Mouse (Mus musculus) layer of hippocampus, postnatal 14 days (tissue): ENCODE results near the gene Cmc1. TPM values are rescaled to one million over a fixed set of nuclear protein-coding genes. Genes with fewer than 3 reads are reported as not detected.
"Not testable (repeated sequence)": the region's sequence is repeated elsewhere in the genome, so short reads cannot be mapped to it uniquely, and the experiment has no call there.

Source experiments
- DNase-seq, 2 experiments: peaks; one replicate each; pipeline ENCODE4 v3.0.0; 2021 to 2022; ENCODE audit warnings: low spot score in 2 of 2, mixed read lengths in 1 of 2
- total RNA-seq, 2 experiments: library from RNA; stranded (reverse); gene quantifications; 2 replicates each; pipeline ENCODE4 v1.2.3; 2021

Cmc1 gene
- total RNA-seq, 2 experiments from 2014 or later, result 11.3 to 12.9 TPM

GRCm38 (mm10) chr9:118150429-118151220, 648 bp upstream of the Cmc1 start:
- no peak for DNase-seq

GRCm38 (mm10) chr9:118140356-118140755, 9.6 kb downstream of the Cmc1 start:
- DNase-seq, result not testable (repeated sequence)

- DNase-seq, result no peak
Measured at GRCm38 (mm10) chr9:118110360-118110710, 39.6 kb downstream of the Cmc1 start.

DNA sequence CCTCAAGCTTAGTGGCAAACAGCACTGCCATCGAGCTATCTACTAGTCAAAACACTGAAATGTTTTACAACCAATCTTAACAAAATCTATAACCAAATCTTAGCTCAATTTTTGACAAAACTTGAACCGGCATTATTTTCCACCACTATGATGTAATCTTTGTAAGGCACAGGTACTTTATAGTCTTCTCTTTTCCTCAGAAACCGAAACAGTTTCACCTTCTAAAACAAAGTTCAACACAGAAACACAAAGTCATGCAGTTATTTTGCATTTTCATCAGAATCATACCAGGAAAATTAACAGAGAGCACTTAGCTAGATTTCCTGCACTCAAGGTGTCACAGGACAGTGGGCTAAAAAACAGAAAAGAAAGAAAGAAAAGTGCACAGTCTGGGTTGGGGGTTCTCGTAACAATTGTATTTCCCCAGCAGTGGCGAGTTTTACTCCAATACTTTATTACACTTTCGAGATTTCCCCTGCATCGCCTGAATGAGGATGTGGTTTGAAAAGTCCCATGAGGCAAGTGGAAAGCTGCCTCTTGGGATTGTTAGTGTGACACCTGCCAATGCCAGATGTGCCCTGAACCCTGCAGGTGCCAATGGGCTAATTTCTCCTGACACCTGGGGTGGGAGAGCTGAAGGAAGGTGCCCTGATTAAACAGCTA, 40.1 kb downstream of the Cmc1 start:
- DNase-seq, result no peak

DNA sequence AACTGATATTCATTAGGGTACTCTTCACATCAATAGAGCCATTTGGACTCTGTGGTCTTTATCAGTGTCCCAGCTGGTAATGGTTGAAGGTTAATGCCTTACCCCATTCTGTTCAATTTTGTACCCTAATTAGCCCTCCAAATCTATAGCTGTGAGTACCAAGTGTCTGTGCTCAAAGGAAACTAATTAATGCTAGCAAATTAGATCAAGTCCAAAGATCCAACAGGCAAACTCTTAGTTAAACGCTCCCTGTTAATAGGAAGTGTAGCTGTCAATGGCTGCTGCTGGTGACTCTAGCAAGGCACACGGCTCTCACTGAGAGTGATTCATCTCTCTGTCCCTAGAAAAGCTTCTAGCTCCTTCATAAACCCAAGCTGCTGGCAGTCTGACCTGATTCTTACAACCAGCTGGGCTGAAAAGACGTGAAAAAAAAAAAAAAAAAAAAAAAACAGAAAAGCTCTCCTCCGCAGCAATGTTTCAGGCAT, 41.4 kb downstream of the Cmc1 start:
- no peak for DNase-seq

DNA sequence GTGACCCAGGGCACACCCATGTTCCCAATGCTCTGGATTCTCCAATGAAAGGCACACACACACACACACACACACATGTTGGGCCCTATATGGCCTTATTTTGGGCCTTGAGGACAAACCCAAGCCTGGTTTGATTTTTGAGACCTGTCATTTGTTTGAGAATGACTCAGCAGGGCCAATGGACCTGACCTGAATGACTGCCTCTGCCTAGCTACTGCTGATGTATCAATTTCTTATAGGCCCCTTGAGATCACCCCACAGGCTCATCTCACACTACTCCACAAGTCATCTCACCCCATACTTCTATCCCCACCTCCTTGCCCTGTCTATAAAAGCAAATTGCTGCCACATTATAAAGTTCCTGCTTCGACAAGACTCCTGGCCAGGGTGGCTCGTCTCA, 48.2 kb downstream of the Cmc1 start:
- DNase-seq, result no peak

DNA sequence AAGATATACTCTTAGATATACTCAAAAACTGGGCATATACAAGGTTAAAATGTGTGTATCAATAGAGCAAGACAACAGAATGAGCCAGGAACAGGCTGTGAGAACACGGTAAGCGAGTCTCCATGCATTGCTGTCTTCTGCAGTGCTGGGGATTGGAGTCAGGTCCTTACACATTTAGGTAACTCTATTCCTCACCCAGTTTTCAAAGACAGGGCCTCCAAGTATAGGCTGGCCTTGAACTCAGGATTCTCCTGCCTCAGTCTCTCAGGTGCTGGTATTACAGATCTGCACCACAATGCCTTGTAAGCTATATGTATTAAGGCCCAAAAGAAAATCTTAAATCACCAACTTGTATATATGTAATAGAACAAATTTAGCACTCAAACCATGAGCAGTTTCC, 49.5 kb downstream of the Cmc1 start:
- no peak for DNase-seq

- peak in 1 of 2 experiments; percentile 30 for DNase-seq
Measured at GRCm38 (mm10) chr9:118099395-118099794, 50.6 kb downstream of the Cmc1 start.

DNA sequence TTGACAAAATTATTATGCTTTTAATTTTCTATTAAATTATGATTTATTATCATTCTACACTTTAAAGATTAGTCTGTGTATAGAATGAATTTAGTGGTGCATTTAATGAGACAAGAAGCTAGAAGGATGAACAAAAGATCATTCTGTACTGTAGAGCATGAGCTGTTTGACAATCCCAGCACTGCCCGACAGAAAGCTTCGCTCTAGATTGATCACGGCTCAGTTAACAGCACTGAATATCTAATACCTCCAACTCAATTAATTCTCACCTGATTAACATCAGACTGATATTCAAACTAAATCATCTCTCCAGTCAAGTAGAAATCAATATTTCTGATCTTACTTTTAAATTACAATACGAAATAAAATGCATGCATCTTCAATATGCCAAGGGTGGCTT, 66.1 kb downstream of the Cmc1 start:
- DNase-seq, result no peak

DNA sequence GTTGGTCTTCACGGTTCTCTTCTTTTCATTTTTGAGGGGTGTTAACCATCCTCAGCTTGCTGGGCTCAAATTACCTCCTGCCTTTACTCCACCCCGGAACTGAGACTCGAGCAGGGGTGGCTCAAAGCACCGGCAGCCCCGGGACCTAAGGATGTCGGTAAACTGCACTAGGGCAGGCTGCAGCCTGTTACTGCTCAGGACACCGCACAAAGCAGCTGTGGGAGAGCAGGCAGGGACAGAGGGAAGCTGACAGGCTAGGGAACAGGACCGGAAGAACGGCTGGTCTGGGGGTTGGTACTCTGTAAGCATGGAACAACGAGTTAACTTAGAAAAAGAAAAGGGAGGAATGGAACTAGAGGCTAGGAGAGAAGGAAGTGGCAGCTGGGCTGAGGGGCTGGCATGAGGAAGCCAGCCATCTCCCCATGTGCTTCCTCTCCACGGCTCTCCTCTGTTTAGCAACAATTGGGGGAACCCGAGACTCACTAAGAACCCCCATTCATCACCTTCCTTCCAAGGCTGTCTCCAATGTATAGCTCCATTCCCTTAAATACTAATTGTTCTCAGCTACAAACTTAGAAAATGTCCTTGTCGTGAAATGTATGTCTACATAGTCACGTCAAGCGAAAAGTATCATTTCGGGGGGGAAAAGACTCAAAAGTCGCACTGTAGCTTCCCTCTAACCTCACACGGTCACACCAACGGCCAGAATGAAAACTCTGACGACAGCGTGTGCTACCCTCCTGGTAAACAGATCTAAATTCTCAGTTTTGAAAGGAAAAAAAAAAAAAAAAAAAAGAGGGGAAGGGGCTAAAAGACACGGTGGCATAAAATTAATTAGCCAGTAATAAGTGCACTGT, 67.2 kb downstream of the Cmc1 start:
- no peak for DNase-seq

DNA sequence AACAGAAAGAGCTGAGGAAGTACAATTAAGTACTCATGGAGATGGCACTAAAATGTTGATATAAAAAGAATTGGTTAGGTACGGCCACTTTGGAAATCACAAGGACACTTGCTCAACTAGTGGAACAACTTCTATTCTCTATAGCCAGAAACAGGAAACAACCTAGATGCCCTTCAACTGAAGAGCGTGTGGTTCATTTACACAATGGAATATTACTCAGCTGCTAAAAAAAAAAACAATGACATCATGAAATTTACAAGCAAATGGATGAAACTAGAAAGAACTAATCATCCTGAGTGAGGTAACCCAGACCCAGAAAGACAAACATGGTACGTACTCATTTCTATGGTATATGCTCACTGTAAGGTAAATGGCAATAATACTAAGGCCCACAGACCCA, 76.6 kb downstream of the Cmc1 start:
- no peak for DNase-seq

GRCm38 (mm10) chr9:118072101-118072500, 77.9 kb downstream of the Cmc1 start:
- no peak for DNase-seq

GRCm38 (mm10) chr9:118071337-118071736, 78.6 kb downstream of the Cmc1 start:
- DNase-seq, result no peak

DNA sequence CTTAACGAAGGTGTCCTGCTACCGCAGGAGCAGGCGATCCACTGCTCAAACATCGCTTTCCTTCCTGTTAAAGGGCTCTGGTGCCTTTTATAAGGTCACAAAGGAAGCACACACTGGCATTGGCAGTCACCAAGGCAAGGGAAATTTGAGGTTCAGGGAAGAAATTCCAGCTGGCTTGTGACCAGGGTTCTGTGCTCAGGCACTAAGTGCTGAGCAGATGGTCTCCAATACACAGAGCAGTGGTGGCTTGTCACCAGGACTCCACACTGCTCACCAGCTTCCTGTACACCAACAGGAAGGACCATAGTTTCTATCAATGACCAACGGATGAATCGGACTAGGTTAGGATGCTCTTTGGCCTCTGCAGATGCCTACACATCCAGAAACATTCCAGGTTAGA, 79.5 kb downstream of the Cmc1 start:
- peak in 1 of 2 experiments; percentile 18 for DNase-seq

DNA sequence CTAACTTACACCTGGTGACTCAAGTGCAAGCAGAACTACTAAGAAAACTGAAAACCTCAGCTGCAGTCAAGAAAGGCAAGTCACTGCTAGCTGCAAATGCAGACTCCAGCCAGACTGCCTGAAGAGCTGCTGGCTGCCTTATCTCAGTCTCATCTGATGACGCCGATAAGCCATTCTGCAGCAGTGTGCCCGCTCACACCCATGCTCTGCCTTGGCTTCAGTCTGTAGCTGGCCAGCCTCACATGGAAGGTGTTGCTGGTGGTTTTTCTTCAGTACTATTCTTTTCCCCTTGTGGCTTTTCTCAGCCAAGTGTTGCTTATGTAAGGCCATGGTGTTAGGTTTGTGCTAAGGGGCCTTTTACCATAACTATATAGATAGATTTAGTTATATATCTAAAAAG, 90.9 kb downstream of the Cmc1 start:
- no peak for DNase-seq

- DNase-seq, result peak in 1 of 2 experiments; percentile 21
Measured at GRCm38 (mm10) chr9:118053286-118053685, 96.7 kb downstream of the Cmc1 start.

- no peak for DNase-seq
Measured at GRCm38 (mm10) chr9:118045011-118045533, 104.9 kb downstream of the Cmc1 start.

GRCm38 (mm10) chr9:118043581-118043980, 106.4 kb downstream of the Cmc1 start:
- no peak for DNase-seq

DNA sequence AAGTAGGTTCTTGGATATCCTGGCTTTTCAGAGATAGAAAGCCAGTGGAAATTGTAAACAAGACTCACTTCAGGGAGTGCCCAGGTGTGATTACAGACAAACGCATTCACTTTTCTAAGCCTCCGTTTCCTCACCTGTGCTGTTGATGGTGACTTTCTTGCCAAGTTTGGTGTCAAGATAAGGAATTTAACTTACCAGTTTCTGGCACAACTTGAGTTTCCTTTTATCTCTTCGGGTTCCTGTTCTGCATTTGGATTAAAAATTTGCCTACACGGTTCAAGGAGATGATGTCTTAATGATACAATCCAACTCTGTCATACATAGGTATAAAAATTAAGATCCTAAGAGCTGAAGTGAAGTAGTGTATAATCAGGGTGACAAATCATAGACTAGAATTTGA, 107.2 kb downstream of the Cmc1 start:
- no peak for DNase-seq

- DNase-seq, result no peak
Measured at GRCm38 (mm10) chr9:118041646-118042045, 108.3 kb downstream of the Cmc1 start.

DNA sequence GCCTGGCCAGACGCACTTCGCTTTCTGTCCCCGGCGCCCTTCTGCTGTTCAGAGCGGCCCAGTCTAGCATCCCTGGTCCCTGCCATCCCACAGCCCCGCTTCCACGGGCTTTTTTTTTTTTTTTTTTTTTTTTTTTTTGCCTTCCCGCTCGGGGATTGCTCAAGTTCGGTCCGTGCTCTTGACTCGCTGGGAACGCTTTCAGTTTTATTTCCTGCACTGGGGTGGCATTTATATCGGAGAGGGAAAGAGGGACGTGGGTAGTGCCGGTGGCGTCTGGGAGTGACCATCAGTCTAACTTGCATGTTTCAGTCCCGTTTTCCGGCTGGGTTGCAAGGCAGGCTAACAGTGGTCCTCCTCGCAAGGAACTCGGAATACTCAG, 109.0 kb downstream of the Cmc1 start:
- no peak for DNase-seq
